In genomic region chrX:99463962-99464361, GRCm38 (mm10) we compare ENCODE assay signal across 8 mouse cellular contexts. TPM values are rescaled to one million over a fixed set of nuclear protein-coding genes. Genes with fewer than 3 reads are reported as not detected.
DNase-seq lines count a peak whose midpoint lies in the region; ATAC-seq lines count a peak whose summit lies in the region.

No protein-coding gene starts in this region.

- H3K4me3 ChIP-seq in heart, embryonic 10.5 days: no peak overlapping the region
- no peak overlapping the region for H3K4me3 ChIP-seq in limb, embryonic 13.5 days
- no peak overlapping the region for H3K4me3 ChIP-seq in neural tube, embryonic 14.5 days (ENCODE audit: low read depth, low read length)

- WGBS in heart, embryonic 10.5 days: 42% methylated on average over 6 of the region's 6 CpGs
- 33% methylated on average over 6 of the region's 6 CpGs for WGBS in limb, embryonic 13.5 days
- 28% methylated on average over 6 of the region's 6 CpGs for WGBS in neural tube, embryonic 14.5 days

- H3K27ac ChIP-seq in heart, embryonic 10.5 days: no peak overlapping the region
- H3K27ac ChIP-seq in limb, embryonic 13.5 days: no peak overlapping the region
- H3K27ac ChIP-seq in neural tube, embryonic 14.5 days (ENCODE audit: low read depth, low read length): no peak overlapping the region

- no peaks in the 10 kb centered on the region for H3K9me3 ChIP-seq in heart, embryonic 10.5 days
- H3K9me3 ChIP-seq in limb, embryonic 13.5 days: no peaks in the 10 kb centered on the region
- H3K9me3 ChIP-seq in neural tube, embryonic 14.5 days (ENCODE audit: control insufficient read depth, low read length): no peaks in the 10 kb centered on the region

- H3K36me3 ChIP-seq in heart, embryonic 10.5 days: peaks cover 22% of the 10 kb centered on the region
- peaks cover 29% of the 10 kb centered on the region for H3K36me3 ChIP-seq in limb, embryonic 13.5 days
- no peaks in the 10 kb centered on the region for H3K36me3 ChIP-seq in neural tube, embryonic 14.5 days (ENCODE audit: control insufficient read depth, insufficient read depth, low read length)

- DNase-seq in heart, postnatal 4 days: peak; percentile 37
- no peak for DNase-seq in heart, embryonic 10.5 days (ENCODE audit: low spot score)
- peak; percentile 58 to 59 for DNase-seq in adrenal gland, postnatal 36 days
- no peak for DNase-seq in c-Kit-positive CD71-positive TER-119-positive erythroid progenitor cells, embryonic 14.5 days (ENCODE audit: low spot score)
- DNase-seq in urinary bladder, adult 18-20 months (ENCODE audit: low spot score in 2 of 2): no peak

- H3K4me2 ChIP-seq in limb, embryonic 13.5 days (replicated peaks): no peak overlapping the region
- H3K4me2 ChIP-seq in neural tube, embryonic 14.5 days (ENCODE audit: low read depth, low read length): no peak overlapping the region

- H3K27me3 ChIP-seq in heart, embryonic 10.5 days (ENCODE audit: insufficient read depth, poor library complexity, severe bottlenecking): peaks cover 32% of the 10 kb centered on the region; the same call in 1 of the 2 replicates
- peaks cover 24% of the 10 kb centered on the region; the same call in 1 of the 2 replicates for H3K27me3 ChIP-seq in limb, embryonic 13.5 days
- no peaks in the 10 kb centered on the region; the same call in 1 of the 2 replicates for H3K27me3 ChIP-seq in neural tube, embryonic 14.5 days (ENCODE audit: control insufficient read depth, insufficient read depth, low read length)

- peaks cover 21% of the 10 kb centered on the region for H3K4me1 ChIP-seq in heart, embryonic 10.5 days
- peaks cover 11% of the 10 kb centered on the region; the same call in 1 of the 2 replicates for H3K4me1 ChIP-seq in limb, embryonic 13.5 days
- H3K4me1 ChIP-seq in neural tube, embryonic 14.5 days (ENCODE audit: control insufficient read depth, insufficient read depth, low read length): no peaks in the 10 kb centered on the region; the same call in 1 of the 2 replicates

- no peak overlapping the region for H3K9ac ChIP-seq in limb, embryonic 13.5 days
- H3K9ac ChIP-seq in neural tube, embryonic 14.5 days (replicated peaks; ENCODE audit: low read depth, low read length): no peak overlapping the region

- peak; percentile 63 for ATAC-seq in granulocyte monocyte progenitor cell, adult 5-6 weeks (replicated peaks; ENCODE audit: poor library complexity, severe bottlenecking)
- ATAC-seq in limb, embryonic 13.5 days (ENCODE audit: low FRiP score, low read depth): peak; percentile 57; the same call in 1 of the 2 replicates
- peak; percentile 69 for ATAC-seq in neural tube, embryonic 14.5 days (ENCODE audit: low read depth)

RNA-seq across cellular contexts. Expression of gene Pja1, which starts 7.1 kb away (rescaled TPM):
- 10 to 100 TPM; 37.7 to 40.0 TPM for total RNA-seq in heart, postnatal 4 days (2021)
- 111 and 146 TPM in 2 replicates for polyA plus RNA-seq in heart, embryonic 10.5 days (2016; fragmentation: Nextera tagmentation; extraction: Ambion mirVana)
- total RNA-seq in adrenal gland, postnatal 36 days (2021): 100 to 1,000 TPM; 116 to 170 TPM
- 20.8 and 23.3 TPM in 2 replicates for total RNA-seq in granulocyte monocyte progenitor cell, adult 5-6 weeks (2014; fragmentation: Nextera tagmentation)
- 29.5 and 37.8 TPM in 2 replicates for total RNA-seq in granulocyte monocyte progenitor cell, adult 5-6 weeks (2017)
- 178 and 180 TPM in 2 replicates for polyA plus RNA-seq in limb, embryonic 13.5 days (2015; fragmentation: Nextera tagmentation; extraction: Ambion mirVana)
- polyA plus RNA-seq in neural tube, embryonic 14.5 days (2014; fragmentation: Nextera tagmentation; extraction: Ambion mirVana): 335 and 351 TPM in 2 replicates

Comparison
In these comparisons a context has a peak if more than half of its experiments do, and no peak if none do; other contexts are left out.
1. DNase-seq: peak in heart, postnatal 4 days (single experiment) and adrenal gland, postnatal 36 days (2 of 2); none in heart, embryonic 10.5 days (single experiment), c-Kit-positive CD71-positive TER-119-positive erythroid progenitor cells, embryonic 14.5 days (single experiment) and urinary bladder, adult 18-20 months (0 of 2).
2. Peak in every context shown above with its lines, with median percentiles within 50 percentile points of each other: ATAC-seq.